Mouse (Mus musculus): ENCODE data around the gene Il17d. TPM values are rescaled to one million over a fixed set of nuclear protein-coding genes. Genes with fewer than 3 reads are reported as not detected.

The Il17d gene
- polyA plus RNA-seq, 1 experiment from 2014 or later: 0.51 TPM

GRCm38 (mm10) chr14:57517001-57517400, 7.6 kb upstream of the Il17d start:
- H3K36me3 ChIP-seq (ENCODE audit: control insufficient read depth, insufficient read depth, low read length): no peaks in the 10 kb centered on the region
- no peak overlapping the region for H3K27ac ChIP-seq (ENCODE audit: low read length)
- H3K4me1 ChIP-seq (ENCODE audit: control insufficient read depth, insufficient read depth, low read length): peaks cover 8% of the 10 kb centered on the region
- H3K4me3 ChIP-seq (ENCODE audit: low read length): no peak overlapping the region
- no peaks in the 10 kb centered on the region for H3K27me3 ChIP-seq (replicated peaks; ENCODE audit: control insufficient read depth, insufficient read depth, low read length)
- no peak overlapping the region for H3K4me2 ChIP-seq (ENCODE audit: low read depth, low read length)
- no peak for ATAC-seq
- H3K9me3 ChIP-seq (ENCODE audit: control insufficient read depth, low read length): no peaks in the 10 kb centered on the region
- H3K9ac ChIP-seq (ENCODE audit: low read depth, low read length): no peak overlapping the region
- WGBS: 91% methylated on average over 7 of the region's 7 CpGs

GRCm38 (mm10) chr14:57523762-57524161, 815 bp upstream of the Il17d start:
- Histone ChIP-seq H3K9ac (ENCODE audit: low read depth, low read length) (no peak overlapping the region), H3K4me3 (ENCODE audit: low read length) (no peak overlapping the region), H3K27me3 (replicated peaks; ENCODE audit: control insufficient read depth, insufficient read depth, low read length) (no peaks in the 10 kb centered on the region), H3K4me1 (ENCODE audit: control insufficient read depth, insufficient read depth, low read length) (peaks cover 8% of the 10 kb centered on the region), H3K36me3 (ENCODE audit: control insufficient read depth, insufficient read depth, low read length) (no peaks in the 10 kb centered on the region), H3K27ac (ENCODE audit: low read length) (no peak overlapping the region), H3K4me2 (ENCODE audit: low read depth, low read length) (peak overlapping the region; percentile 91; the same call in 1 of the 2 replicates), H3K9me3 (ENCODE audit: control insufficient read depth, low read length) (no peaks in the 10 kb centered on the region)
- 83% methylated on average over 9 of the region's 9 CpGs for WGBS
- no peak for ATAC-seq

- Histone ChIP-seq H3K27me3 (replicated peaks; ENCODE audit: control insufficient read depth, insufficient read depth, low read length) (no peaks in the 10 kb centered on the region), H3K27ac (ENCODE audit: low read length) (peak overlapping the region; percentile 86), H3K4me2 (ENCODE audit: low read depth, low read length) (peak overlapping the region; percentile 91), H3K9ac (ENCODE audit: low read depth, low read length) (peak overlapping the region; percentile 81), H3K4me1 (ENCODE audit: control insufficient read depth, insufficient read depth, low read length) (peaks cover 18% of the 10 kb centered on the region), H3K9me3 (ENCODE audit: control insufficient read depth, low read length) (no peaks in the 10 kb centered on the region), H3K36me3 (ENCODE audit: control insufficient read depth, insufficient read depth, low read length) (no peaks in the 10 kb centered on the region), H3K4me3 (ENCODE audit: low read length) (peak overlapping the region; percentile 75)
- ATAC-seq: peak; percentile 90
- under 1% methylated on average over 59 of the region's 60 CpGs for WGBS
These were observed 942 bp downstream of the Il17d start for GRCm38 (mm10) chr14:57525388-57526049.

GRCm38 (mm10) chr14:57526050-57526623, 1.6 kb downstream of the Il17d start:
- ATAC-seq: peak; percentile 30
- 53% methylated on average over 10 of the region's 10 CpGs for WGBS
- H3K4me2 ChIP-seq (ENCODE audit: low read depth, low read length): peak overlapping the region; percentile 91

GRCm38 (mm10) chr14:57527122-57527521, 2.5 kb downstream of the Il17d start:
- no peak overlapping the region for H3K4me3 ChIP-seq (ENCODE audit: low read length)
- peaks cover 18% of the 10 kb centered on the region for H3K4me1 ChIP-seq (ENCODE audit: control insufficient read depth, insufficient read depth, low read length)
- no peaks in the 10 kb centered on the region for H3K9me3 ChIP-seq (ENCODE audit: control insufficient read depth, low read length)
- WGBS: 44% methylated on average over 7 of the region's 7 CpGs
- no peak overlapping the region for H3K9ac ChIP-seq (ENCODE audit: low read depth, low read length)
- no peak for ATAC-seq
- no peak overlapping the region for H3K4me2 ChIP-seq (ENCODE audit: low read depth, low read length)
- no peak overlapping the region for H3K27ac ChIP-seq (ENCODE audit: low read length)
- H3K27me3 ChIP-seq (replicated peaks; ENCODE audit: control insufficient read depth, insufficient read depth, low read length): no peaks in the 10 kb centered on the region
- H3K36me3 ChIP-seq (ENCODE audit: control insufficient read depth, insufficient read depth, low read length): no peaks in the 10 kb centered on the region

More at GRCm38 (mm10) chr14:57526050-57526623, 1.6 kb downstream of the Il17d start:
- Histone ChIP-seq H3K4me3 (ENCODE audit: low read length) (peak overlapping the region; percentile 75), H3K36me3 (ENCODE audit: control insufficient read depth, insufficient read depth, low read length) (no peaks in the 10 kb centered on the region), H3K27ac (ENCODE audit: low read length) (peak overlapping the region; percentile 10; the same call in 1 of the 2 replicates), H3K9me3 (ENCODE audit: control insufficient read depth, low read length) (no peaks in the 10 kb centered on the region), H3K9ac (ENCODE audit: low read depth, low read length) (no peak overlapping the region), H3K27me3 (replicated peaks; ENCODE audit: control insufficient read depth, insufficient read depth, low read length) (no peaks in the 10 kb centered on the region), H3K4me1 (ENCODE audit: control insufficient read depth, insufficient read depth, low read length) (peaks cover 18% of the 10 kb centered on the region)

- ATAC-seq: no peak
- WGBS: 48% methylated on average over 2 of the region's 2 CpGs
These were observed 3.0 kb downstream of the Il17d start for GRCm38 (mm10) chr14:57527598-57527997.

GRCm38 (mm10) chr14:57529086-57529785, 4.7 kb downstream of the Il17d start:
- no peaks in the 10 kb centered on the region for H3K27me3 ChIP-seq (replicated peaks; ENCODE audit: control insufficient read depth, insufficient read depth, low read length)
- H3K9me3 ChIP-seq (ENCODE audit: control insufficient read depth, low read length): no peaks in the 10 kb centered on the region
- 45% methylated on average over 10 of the region's 10 CpGs for WGBS
- no peak overlapping the region for H3K4me2 ChIP-seq (ENCODE audit: low read depth, low read length)
- peak overlapping the region; percentile 37; the same call in 1 of the 2 replicates for H3K9ac ChIP-seq (ENCODE audit: low read depth, low read length)
- peak; percentile 24 for ATAC-seq
- H3K27ac ChIP-seq (ENCODE audit: low read length): peak overlapping the region; percentile 28; the same call in 1 of the 2 replicates
- no peak overlapping the region for H3K4me3 ChIP-seq (ENCODE audit: low read length)
- H3K36me3 ChIP-seq (ENCODE audit: control insufficient read depth, insufficient read depth, low read length): no peaks in the 10 kb centered on the region
- H3K4me1 ChIP-seq (ENCODE audit: control insufficient read depth, insufficient read depth, low read length): peaks cover 21% of the 10 kb centered on the region

More at GRCm38 (mm10) chr14:57527598-57527997, 3.0 kb downstream of the Il17d start:
- Histone ChIP-seq H3K9ac (ENCODE audit: low read depth, low read length) (no peak overlapping the region), H3K27me3 (replicated peaks; ENCODE audit: control insufficient read depth, insufficient read depth, low read length) (no peaks in the 10 kb centered on the region), H3K36me3 (ENCODE audit: control insufficient read depth, insufficient read depth, low read length) (no peaks in the 10 kb centered on the region), H3K4me1 (ENCODE audit: control insufficient read depth, insufficient read depth, low read length) (peaks cover 18% of the 10 kb centered on the region), H3K27ac (ENCODE audit: low read length) (no peak overlapping the region), H3K4me2 (ENCODE audit: low read depth, low read length) (no peak overlapping the region), H3K4me3 (ENCODE audit: low read length) (no peak overlapping the region), H3K9me3 (ENCODE audit: control insufficient read depth, low read length) (no peaks in the 10 kb centered on the region)

GRCm38 (mm10) chr14:57529786-57530515, 5.4 kb downstream of the Il17d start:
- peak overlapping the region; percentile 28; the same call in 1 of the 2 replicates for H3K27ac ChIP-seq (ENCODE audit: low read length)
- no peaks in the 10 kb centered on the region for H3K9me3 ChIP-seq (ENCODE audit: control insufficient read depth, low read length)
- no peak overlapping the region for H3K4me3 ChIP-seq (ENCODE audit: low read length)
- ATAC-seq: no peak
- peaks cover 28% of the 10 kb centered on the region for H3K4me1 ChIP-seq (ENCODE audit: control insufficient read depth, insufficient read depth, low read length)
- 69% methylated on average over 5 of the region's 5 CpGs for WGBS
- H3K9ac ChIP-seq (ENCODE audit: low read depth, low read length): peak overlapping the region; percentile 37; the same call in 1 of the 2 replicates
- no peaks in the 10 kb centered on the region for H3K27me3 ChIP-seq (replicated peaks; ENCODE audit: control insufficient read depth, insufficient read depth, low read length)
- H3K36me3 ChIP-seq (ENCODE audit: control insufficient read depth, insufficient read depth, low read length): no peaks in the 10 kb centered on the region
- H3K4me2 ChIP-seq (ENCODE audit: low read depth, low read length): no peak overlapping the region

GRCm38 (mm10) chr14:57532577-57532976, 8.0 kb downstream of the Il17d start:
- Histone ChIP-seq H3K9ac (ENCODE audit: low read depth, low read length) (no peak overlapping the region), H3K36me3 (ENCODE audit: control insufficient read depth, insufficient read depth, low read length) (no peaks in the 10 kb centered on the region), H3K27me3 (replicated peaks; ENCODE audit: control insufficient read depth, insufficient read depth, low read length) (no peaks in the 10 kb centered on the region), H3K4me2 (ENCODE audit: low read depth, low read length) (no peak overlapping the region), H3K4me1 (ENCODE audit: control insufficient read depth, insufficient read depth, low read length) (peaks cover 27% of the 10 kb centered on the region), H3K4me3 (ENCODE audit: low read length) (no peak overlapping the region), H3K27ac (ENCODE audit: low read length) (no peak overlapping the region), H3K9me3 (ENCODE audit: control insufficient read depth, low read length) (no peaks in the 10 kb centered on the region)
- no peak for ATAC-seq
- 90% methylated on average over 3 of the region's 3 CpGs for WGBS

All from intestine, embryonic 16.5 days (tissue).